Mouse (Mus musculus) cerebellum, adult 8-10 months (tissue): ENCODE data around the gene Elovl5.

Source experiments
- DNase-seq: peaks from one replicate; pipeline ENCODE4 v3.0.0; 2022

Elovl5 gene

DNA sequence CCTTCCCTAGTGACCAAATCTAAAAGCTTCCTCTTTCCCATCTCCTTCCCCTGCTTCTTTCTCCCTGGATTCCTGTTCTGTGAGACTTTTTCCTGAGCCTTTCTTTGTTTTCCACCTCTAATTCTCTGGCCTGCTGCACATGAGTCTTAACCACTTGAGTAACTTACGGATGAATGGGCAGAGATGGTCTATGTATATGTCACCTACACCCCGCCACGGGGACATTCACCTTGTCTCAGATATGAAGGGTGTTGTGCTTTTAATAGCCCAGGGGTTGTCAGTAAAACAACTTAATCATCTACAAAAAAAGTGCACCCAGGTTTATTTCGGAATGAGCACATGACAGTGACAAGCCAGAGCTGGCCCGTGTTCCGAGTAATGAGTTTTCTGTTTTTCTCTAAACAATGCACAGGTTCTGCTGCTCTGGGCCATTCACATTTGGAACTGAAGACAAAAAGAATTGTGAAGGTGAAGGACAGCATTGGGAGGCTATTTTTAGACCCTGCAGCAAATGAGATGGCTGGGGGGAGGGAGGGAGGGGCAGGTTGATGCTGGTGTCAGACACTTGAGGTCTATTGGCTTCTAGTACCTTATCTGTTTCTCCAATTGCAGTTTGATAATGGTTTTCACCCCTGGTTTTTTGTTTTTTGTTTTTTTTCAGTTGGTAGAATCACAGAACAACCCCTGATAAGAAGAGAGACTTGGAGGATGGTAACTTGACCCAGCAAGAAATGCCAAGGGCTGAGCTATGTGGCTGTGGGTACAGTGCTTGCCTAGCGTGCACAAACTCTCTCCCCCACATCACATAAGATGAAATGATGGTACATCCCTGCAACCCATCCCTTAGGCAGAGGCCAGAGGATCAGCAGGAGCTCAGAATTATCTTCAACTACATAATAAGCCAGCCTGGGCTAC is 83.7 kb downstream of the Elovl5 start:
- DNase-seq, result no peak

DNA sequence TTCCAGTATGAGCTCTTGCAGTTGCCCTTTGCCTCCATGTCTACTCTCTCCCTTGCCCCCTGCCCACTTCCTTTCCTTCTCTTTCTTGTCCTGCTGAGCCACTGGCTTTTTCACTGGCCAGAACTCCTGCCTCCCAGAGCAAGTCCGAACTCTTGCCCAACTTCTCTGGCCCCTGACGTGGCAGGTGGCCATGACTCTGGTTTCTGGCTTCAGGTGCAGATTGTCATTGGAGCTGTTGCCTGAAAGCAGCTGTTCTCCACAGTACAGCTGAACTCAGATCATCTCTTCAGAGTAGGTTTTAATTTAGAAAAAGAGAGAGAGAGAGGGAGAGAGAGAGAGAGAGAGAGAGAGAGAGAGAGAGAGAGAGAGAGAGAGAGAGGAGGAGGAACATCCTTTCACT is 86.1 kb downstream of the Elovl5 start:
- DNase-seq, result no peak

DNA sequence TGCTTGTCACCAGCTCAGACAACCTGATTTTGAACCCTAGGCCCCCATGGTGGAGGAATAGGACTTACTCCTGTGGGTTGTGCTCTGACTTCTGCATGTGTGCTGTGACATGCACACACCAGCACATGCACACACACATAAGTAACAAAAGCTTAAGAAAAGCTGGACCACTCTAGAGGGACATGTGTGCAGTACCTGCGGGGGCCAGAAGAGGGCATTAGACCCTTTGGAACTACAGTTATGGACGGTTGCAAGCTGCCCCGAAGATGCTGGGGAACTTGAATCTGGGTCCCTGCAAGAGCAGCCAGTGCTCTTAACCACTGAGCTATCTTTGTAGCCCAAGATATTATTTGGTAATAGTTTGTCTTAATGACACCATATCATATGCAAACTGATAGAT is 88.3 kb downstream of the Elovl5 start:
- DNase-seq, result no peak

DNA sequence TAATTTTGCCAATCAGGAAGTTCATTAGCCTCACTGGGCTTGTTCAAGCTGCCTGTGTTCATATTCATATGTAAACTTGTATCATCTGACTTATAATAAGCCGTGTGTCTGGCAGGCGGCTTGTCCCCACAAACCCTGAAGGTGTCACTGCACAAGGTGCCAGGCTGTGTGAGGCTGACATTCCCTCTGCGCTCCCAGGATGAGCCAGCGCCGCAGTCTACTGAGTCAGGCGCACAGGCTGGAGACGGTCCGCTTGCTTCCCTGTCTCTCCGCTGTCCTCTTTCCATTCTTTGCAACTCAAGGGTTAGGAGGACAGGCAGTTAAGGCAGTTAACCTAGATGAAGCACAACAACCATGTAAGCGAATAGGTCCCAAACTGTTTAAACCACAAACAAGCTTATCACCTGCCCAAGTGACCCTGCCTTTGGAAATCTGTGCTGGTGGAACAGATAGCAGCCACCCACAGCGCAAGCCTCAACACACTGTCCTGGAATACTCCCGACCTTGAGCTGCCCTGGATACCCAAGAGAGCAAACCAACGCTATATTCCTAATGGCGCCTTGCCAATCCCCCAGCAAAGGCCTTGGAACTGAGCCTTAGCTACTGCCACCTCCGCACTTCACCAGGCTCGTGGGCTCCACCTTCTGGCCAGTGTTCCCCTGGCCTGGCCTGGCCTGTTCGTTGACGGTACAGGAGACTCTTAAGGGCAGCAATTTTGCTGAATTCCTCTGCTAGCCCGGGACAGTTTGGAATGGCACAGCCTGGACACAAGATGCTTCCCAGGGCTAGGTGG is 89.2 kb downstream of the Elovl5 start:
- DNase-seq, result peak; percentile 74

DNA sequence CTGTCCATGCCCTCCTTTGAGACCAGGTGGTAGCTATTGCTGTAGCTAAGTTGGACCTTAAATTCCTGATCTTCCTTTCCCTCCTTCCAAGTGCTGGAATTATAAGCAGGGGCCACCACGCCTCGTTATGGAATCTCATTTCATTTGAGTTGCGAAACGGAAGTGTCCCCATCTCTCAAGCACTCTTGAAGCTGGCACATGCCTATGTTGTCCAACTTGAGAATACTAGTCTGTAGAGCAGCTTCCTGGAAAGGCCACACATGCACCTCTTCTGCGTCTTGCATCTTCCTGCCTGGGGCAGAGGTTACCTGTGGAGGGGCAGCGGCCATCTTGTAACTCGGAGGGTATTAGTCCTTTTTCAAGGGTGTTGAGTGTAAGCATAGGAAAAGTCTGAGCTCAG is 92.2 kb downstream of the Elovl5 start:
- DNase-seq, result no peak

DNA sequence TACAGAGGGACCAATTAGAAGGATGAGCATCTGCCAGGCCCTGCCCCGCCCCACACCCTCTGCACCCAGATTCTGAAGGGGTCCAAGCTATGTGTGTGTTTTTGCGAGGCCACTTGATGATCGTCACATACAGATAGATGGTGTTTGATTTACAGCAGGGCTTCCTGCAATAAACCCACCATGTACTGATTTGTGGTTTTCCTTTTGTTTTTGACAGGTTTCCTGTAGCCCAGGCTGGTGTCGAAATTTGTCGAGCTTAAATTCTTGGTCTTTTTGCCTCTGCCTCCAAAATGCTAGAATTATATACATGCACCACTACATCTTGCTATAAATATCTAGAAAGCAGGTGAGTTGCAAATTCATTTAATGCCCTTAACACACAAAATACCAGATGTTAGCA is 93.0 kb downstream of the Elovl5 start:
- no peak for DNase-seq

DNA sequence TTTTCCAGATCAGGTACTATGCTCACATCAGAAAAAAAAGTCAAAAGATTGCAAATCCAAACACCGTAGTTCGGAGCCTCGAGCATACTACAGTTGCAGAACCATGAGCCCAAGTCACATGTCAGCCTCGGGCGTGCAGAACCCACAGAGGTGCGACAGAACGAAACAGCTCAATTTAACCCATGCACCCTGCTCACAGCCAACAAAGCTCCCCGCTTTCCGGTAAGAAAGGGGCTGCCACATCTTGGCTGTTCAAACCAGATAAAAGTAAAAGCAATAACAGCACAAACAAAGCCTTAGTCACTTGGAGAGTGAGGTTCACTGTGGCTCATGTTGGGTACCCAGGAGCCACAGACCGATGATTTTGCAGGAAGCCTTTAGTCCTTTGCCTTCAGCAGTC is 93.5 kb downstream of the Elovl5 start:
- no peak for DNase-seq

DNA sequence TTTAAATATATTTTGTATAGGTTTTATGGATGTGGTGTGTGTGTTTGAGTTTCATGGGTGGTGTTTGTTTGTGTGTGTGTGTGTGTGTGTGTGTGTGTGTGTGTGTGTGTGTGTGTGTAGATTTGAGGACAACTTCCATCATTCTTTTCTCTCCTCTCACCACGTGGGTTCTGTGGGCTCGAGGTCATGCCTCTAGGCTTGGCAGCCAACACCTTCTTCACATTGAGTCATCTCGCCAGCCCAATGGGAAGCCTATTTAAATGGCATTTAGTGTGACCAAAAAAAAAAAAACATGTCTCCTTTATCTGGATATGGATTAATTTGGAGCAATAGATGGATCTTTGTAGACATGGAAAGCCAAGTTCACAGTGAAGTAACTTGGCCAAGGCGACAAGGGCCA is 94.9 kb downstream of the Elovl5 start:
- DNase-seq, result no peak

DNA sequence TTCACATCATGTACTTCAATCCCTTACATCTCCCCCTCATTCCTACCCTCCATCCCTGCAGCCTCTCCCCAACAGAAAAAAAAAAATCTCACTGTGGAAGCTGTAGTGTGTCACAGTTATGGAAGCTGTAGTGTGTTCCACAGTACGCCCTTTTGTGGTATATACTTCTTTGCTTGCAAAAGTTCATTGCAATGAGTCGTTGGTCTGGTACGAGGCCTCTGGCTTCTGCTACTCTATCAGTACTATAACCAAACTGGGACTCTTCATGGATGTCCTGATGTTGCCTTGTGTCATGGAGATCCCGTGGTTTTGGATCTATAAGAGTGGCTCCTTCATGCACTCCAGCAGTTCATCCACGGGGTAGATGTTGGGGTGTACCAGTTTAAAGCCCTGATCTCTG is 95.5 kb downstream of the Elovl5 start:
- no peak for DNase-seq

DNA sequence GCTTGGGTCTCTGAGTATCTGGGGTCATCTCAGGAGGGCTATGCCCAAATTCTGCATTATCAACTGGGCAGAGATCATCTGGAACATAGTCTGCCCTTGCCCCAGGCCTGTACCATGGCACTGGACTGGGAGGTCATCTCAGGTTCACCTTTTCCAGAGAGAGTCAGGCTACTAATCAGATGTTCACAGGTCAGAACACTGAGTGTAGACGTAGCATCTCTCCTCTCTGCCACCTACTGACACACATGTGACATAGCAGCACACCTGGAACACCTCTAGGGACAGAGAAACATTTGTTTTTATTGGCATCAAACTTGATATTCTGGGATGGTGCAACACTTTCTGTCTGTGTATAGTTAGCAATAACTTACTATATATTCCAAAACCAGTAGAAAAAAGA is 96.6 kb downstream of the Elovl5 start:
- DNase-seq, result no peak

DNA sequence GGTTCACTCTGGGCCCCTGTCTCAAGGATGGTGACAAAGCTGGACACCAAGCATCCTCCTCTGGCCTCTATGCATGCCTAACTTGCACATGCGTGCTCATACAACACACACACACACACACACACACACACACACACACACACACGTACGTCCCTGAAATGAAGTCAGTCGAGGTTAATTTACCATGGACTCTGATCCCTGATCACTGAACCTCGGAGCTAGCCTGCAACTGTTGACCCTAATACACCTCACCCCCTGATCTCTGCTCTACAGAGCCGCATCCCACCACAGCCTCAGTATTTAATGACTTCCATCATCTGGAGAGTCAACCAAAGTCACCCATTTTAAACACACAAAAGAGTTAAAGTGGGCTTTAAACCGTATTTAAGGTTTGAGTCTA is 98.7 kb downstream of the Elovl5 start:
- DNase-seq, result no peak

DNA sequence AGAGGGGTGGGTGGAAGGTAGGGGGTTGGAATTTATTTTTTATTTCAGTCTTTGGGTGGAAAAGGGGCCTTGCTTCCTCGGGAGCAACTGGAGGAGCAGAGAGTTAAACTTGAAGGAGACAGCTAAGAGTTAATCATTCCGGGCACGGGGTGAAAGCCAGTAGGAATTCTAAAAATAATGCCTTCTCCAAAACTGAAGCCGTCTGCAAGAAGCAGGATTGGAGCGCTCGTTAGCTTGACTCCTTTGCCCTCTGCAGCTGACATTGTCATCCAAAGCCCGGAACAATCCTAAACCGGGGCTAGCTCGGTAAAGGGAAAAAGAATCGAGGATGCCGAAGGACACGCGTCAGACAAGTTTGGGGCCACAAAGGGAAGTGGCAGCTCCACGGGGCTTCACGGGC is 99.1 kb downstream of the Elovl5 start:
- no peak for DNase-seq

DNA sequence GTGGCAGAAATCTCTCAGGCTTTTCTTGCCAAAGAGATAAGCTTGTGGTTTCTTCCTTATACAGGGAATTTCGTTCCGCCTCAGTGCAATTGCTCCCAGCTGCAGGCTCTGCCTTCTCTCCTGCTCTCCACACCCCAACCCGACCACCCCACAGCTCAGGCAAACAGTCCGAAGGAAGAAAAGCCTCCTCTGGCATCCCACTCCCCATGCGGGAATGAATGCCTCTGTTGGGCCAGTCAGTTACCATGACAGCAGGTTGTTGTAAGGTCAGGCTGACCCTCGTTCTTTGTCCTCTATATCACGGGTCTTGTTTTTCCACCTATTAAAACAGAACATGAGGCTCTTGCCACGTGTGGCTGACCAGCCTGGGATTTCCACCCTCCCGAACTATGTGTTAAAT is 104.1 kb downstream of the Elovl5 start:
- DNase-seq, result no peak

DNA sequence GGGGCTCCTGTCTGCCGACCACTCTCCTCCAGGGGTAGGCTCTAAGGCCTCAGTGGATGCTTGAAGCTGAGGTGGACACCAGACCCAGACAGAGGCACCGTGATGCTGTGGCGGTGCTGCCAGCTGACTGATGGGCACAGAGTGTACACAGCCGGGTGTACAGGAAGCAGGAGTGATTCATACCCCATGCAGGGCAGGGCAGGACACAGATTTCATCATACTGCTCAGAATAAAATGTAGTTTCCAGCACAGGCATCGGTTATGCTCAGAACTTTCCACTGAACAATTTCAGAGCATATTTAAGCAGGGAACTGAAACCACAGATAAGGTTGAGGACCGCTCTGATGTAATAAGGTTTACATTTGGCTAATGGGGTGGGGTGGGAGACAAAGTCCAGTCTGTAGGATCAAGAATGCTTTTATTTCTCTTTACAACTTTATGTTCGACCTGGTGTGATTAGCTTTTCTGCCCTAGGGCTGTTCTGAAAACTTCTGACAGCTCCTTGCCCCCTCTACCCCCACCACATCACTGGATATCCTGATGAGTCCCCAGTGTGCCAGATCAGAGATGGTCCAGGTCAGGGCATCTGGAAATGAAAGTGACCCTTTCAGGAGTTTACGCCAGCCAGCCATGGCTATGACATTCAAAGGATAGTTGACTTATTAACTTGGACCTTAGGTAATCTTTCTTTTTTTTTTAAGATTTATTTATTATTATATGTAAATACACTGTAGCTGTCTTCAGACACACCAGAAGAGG is 105.2 kb downstream of the Elovl5 start:
- no peak for DNase-seq

DNA sequence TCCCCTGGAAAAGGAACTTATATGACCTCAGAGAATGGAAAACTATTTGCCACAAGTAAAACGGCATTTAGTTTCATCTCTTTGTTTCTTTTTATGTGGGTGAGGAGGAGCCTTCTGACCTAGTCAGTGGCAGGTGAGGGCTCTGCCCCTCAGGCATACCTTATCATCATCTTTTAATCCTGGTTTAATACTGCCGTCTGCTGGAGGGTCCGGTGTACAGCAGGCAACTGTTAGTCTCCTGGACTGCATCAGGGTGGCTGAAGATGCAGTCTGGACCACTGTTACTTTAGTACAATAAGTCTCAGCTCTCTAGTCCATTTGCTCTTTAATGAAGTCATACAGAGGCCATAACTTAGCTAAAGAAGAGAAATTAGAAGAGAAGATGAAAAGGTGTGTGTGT is 107.7 kb downstream of the Elovl5 start:
- peak; percentile 48 for DNase-seq

DNA sequence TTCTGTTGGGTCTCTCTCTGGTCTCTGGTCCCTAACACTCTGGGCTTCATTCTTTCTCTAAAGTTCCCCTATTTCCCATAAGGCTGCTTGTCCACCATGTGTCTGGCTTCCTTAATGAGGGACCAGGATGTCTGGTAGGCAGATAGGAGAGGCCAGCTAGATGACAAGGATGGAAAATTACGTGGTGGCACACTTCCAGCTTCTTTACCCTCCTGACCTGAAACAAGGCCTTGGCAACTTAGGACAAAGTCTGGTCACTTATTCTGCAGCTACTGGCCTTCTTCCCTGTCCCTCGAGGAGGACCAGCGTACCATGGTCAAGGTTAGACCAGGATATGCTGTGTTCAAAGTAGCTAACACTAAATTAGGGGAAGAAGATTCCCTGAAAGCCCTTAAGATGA is 109.9 kb downstream of the Elovl5 start:
- DNase-seq, result no peak

DNA sequence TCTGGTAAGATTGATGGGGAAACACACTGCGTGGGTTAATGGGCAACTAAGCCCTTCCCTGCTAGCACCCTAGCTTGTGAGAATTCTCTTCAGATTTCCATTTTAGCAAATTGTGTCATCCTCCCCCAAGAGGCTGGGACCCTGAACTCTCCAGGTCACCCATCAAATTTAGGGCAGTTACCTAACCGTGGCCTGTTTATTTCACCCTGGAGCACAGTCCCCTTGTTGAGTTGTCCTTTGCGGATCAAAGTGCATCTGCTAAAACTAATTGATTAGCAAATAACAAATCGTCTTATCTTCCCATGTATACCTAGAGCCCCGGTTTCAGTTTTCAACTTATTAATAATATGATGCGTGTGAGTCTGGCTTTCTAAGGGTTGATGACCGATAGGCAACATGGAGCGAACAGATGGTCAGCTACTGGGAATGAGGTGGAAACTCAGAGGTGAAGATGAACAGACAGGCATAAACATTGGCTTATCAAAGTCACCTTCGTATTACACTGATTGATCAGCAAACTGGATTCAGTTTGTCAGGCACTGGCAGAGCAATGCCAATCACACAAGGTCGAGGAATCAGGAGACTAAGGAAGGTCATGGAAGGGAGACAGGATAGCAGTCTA is 113.8 kb downstream of the Elovl5 start:
- DNase-seq, result no peak

DNA sequence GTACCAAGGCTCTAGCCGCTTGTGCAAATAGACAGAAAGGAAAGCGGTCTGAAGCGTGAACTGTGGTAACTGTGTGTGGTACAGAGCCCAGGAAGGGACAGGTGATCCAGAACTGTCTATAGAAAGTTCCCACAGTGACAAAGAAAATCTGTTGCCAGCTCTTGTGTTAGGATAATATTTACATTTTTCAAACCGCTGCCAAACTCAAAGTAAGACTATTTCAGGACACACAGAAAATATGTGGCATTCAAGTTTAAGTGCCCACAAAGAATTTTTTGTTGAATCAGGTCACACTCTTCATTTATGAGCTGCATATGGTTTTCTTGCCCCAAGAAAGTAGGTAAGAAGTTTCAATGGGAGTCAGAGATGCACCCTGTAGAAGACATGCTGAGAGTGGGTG is 115.8 kb downstream of the Elovl5 start:
- DNase-seq, result no peak
